Mouse (Mus musculus) embryonic facial prominence, embryonic 12.5 days (tissue): ENCODE results near the gene Fcrla. TPM values are rescaled to one million over a fixed set of nuclear protein-coding genes. Genes with fewer than 3 reads are reported as not detected.

Experiments used
- ATAC-seq: fragments of 200-750 bp; cut with Nextera tagmentation; 2 replicates; pipeline ENCODE4 v1.8.0; 2017; ENCODE audit not compliant: insufficient number of reproducible peaks, insufficient read depth, low FRiP score, low TSS enrichment
- H3K27ac ChIP-seq: fragments of 300-500 bp; sonication (generic); 2 replicates; pipeline ENCODE4 v1.5.1; 2016; ENCODE audit warnings: mild to moderate bottlenecking
- H3K27me3 ChIP-seq: fragments of 300-500 bp; sonication (generic); 2 replicates; pipeline ENCODE4 v1.6.1; 2016; ENCODE audit warnings: mild to moderate bottlenecking, moderate library complexity
- H3K36me3 ChIP-seq: fragments of 300-500 bp; sonication (generic); 2 replicates; pipeline ENCODE4 v1.6.1; 2016; ENCODE audit warnings: mild to moderate bottlenecking
- H3K4me1 ChIP-seq: fragments of 300-500 bp; sonication (generic); 2 replicates; pipeline ENCODE4 v1.6.1; 2016
- H3K4me2 ChIP-seq: fragments of 300-500 bp; sonication (generic); replicated peaks from 2 replicates; pipeline ENCODE4 v1.6.1; 2016; ENCODE audit warnings: mild to moderate bottlenecking, moderate library complexity
- H3K4me3 ChIP-seq: fragments of 300-500 bp; sonication (generic); 2 replicates; pipeline ENCODE4 v1.5.1; 2016; ENCODE audit warnings: mild to moderate bottlenecking
- H3K9ac ChIP-seq: fragments of 300-500 bp; sonication (generic); 2 replicates; pipeline ENCODE4 v1.6.1; 2016; ENCODE audit warnings: mild to moderate bottlenecking, moderate library complexity
- H3K9me3 ChIP-seq: fragments of 300-500 bp; sonication (generic); 2 replicates; pipeline ENCODE4 v1.6.1; 2016; ENCODE audit warnings: mild to moderate bottlenecking, moderate library complexity
- WGBS: fragments of 180-500 bp; shearing (Covaris S2); methylation state at CpG from one replicate; pipeline ENCODE4 v1.1.7; 2016; 5-methylcytosine and 5-hydroxymethylcytosine counted together
- polyA plus RNA-seq: library from polyadenylated mRNA; unstranded; fragments of >200 nt; fragmentation: Nextera tagmentation; extraction: Ambion mirVana; gene quantifications from 2 replicates; pipeline ENCODE4 v1.2.1, GENCODE M21; 2016

Fcrla gene
- polyA plus RNA-seq, 1 experiment from 2014 or later: not detected

- no peak overlapping the region for H3K27ac ChIP-seq
- no peaks in the 10 kb centered on the region for H3K27me3 ChIP-seq
- 23% methylated on average over 8 of the region's 8 CpGs for WGBS
- H3K4me3 ChIP-seq: peak overlapping the region; percentile 89
- no peak for ATAC-seq
- H3K36me3 ChIP-seq: peaks cover 21% of the 10 kb centered on the region
- peak overlapping the region; percentile 60 for H3K4me2 ChIP-seq
- H3K9ac ChIP-seq: peak overlapping the region; percentile 87
- peaks cover 8% of the 10 kb centered on the region for H3K4me1 ChIP-seq
- H3K9me3 ChIP-seq: no peaks in the 10 kb centered on the region
Observed at GRCm38 (mm10) chr1:170884390-170884789, 43.0 kb downstream of the Fcrla start.

DNA sequence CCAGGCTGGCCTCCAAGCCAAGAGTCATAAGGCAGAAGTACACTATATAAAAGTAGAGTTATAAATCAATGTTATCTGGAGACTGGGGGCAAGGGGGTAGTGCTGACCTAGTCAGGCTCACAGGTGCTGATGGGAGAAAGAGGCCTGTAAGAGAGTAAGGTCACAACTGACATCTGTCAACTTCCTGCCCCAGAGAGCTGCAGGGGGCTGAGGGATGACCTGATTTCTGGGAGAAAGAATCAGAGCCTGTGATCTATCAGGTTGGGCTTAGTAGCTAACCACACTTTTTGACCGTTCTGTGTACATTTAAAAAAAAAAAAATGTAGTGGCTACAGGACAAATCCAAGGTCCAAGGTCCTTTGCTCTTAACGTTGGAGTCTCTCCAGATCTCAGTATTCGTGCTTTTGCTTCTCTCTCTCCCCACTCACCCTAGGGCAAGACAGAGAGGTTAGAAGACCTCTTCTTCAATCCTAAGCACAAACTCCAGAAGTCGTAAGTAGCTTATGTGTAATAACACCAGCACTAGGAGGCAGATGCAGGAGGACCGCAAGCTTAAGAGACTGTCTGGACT is 44.4 kb downstream of the Fcrla start:
- no peak overlapping the region for H3K4me2 ChIP-seq
- no peak for ATAC-seq
- WGBS: 90% methylated on average over 5 of the region's 5 CpGs
- no peak overlapping the region for H3K4me3 ChIP-seq
- H3K4me1 ChIP-seq: peaks cover 8% of the 10 kb centered on the region
- H3K27ac ChIP-seq: no peak overlapping the region
- no peak overlapping the region for H3K9ac ChIP-seq
- no peaks in the 10 kb centered on the region for H3K27me3 ChIP-seq
- H3K9me3 ChIP-seq: no peaks in the 10 kb centered on the region
- peaks cover 26% of the 10 kb centered on the region for H3K36me3 ChIP-seq

GRCm38 (mm10) chr1:170876906-170877305 is 50.5 kb downstream of the Fcrla start:
- whole genome bisulfite sequencing: 96% methylated on average over 5 of the region's 5 CpGs
- H3K9ac ChIP-seq: no peak overlapping the region
- H3K9me3 ChIP-seq: no peaks in the 10 kb centered on the region
- no peak for ATAC-seq
- peaks cover 56% of the 10 kb centered on the region for H3K36me3 ChIP-seq
- no peak overlapping the region for H3K4me3 ChIP-seq
- no peak overlapping the region for H3K27ac ChIP-seq
- no peaks in the 10 kb centered on the region for H3K27me3 ChIP-seq
- no peak overlapping the region for H3K4me2 ChIP-seq
- no peaks in the 10 kb centered on the region for H3K4me1 ChIP-seq

GRCm38 (mm10) chr1:170875676-170876075 is 51.7 kb downstream of the Fcrla start:
- no peak overlapping the region for H3K4me2 ChIP-seq
- no peak overlapping the region for H3K9ac ChIP-seq
- H3K36me3 ChIP-seq: peaks cover 49% of the 10 kb centered on the region
- no peaks in the 10 kb centered on the region for H3K27me3 ChIP-seq
- ATAC-seq: no peak
- no peaks in the 10 kb centered on the region for H3K4me1 ChIP-seq
- no peaks in the 10 kb centered on the region for H3K9me3 ChIP-seq
- 88% methylated on average over 3 of the region's 3 CpGs for WGBS
- H3K27ac ChIP-seq: no peak overlapping the region
- H3K4me3 ChIP-seq: no peak overlapping the region

- no peak overlapping the region for H3K27ac ChIP-seq
- H3K4me2 ChIP-seq: no peak overlapping the region
- H3K4me3 ChIP-seq: no peak overlapping the region
- ATAC-seq: no peak
- no peaks in the 10 kb centered on the region for H3K27me3 ChIP-seq
- peaks cover 2% of the 10 kb centered on the region; the same call in 1 of the 2 replicates for H3K4me1 ChIP-seq
- no peaks in the 10 kb centered on the region for H3K9me3 ChIP-seq
- peaks cover 32% of the 10 kb centered on the region for H3K36me3 ChIP-seq
- H3K9ac ChIP-seq: no peak overlapping the region
- WGBS: 90% methylated on average over 2 of the region's 2 CpGs
Observed at GRCm38 (mm10) chr1:170871961-170872360, 55.4 kb downstream of the Fcrla start.

DNA sequence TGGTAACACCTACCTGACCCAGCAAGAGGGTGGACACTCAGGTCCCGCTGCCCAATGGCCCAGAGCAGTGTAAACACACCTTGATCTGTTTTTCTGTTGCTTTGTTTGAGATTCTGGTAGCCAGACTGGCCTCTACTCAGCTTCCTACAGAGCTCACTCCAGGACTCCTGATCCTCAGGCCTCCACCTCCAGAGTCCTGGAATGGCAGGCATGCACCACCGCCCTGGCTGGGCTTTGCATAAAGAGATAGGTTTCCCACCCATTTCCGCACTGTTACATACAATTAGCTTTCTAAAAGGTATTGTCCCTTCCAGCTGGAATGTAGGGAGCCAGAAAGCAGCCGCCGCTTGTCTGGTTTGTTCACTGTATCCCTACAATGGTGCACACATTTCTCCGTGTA is 56.0 kb downstream of the Fcrla start:
- Histone ChIP-seq H3K27me3 (no peaks in the 10 kb centered on the region), H3K4me3 (no peak overlapping the region), H3K4me2 (no peak overlapping the region), H3K4me1 (peaks cover 6% of the 10 kb centered on the region; the same call in 1 of the 2 replicates), H3K36me3 (peaks cover 26% of the 10 kb centered on the region), H3K9me3 (no peaks in the 10 kb centered on the region), H3K27ac (no peak overlapping the region), H3K9ac (no peak overlapping the region)
- ATAC-seq: no peak
- 87% methylated on average over 6 of the region's 6 CpGs for WGBS

DNA sequence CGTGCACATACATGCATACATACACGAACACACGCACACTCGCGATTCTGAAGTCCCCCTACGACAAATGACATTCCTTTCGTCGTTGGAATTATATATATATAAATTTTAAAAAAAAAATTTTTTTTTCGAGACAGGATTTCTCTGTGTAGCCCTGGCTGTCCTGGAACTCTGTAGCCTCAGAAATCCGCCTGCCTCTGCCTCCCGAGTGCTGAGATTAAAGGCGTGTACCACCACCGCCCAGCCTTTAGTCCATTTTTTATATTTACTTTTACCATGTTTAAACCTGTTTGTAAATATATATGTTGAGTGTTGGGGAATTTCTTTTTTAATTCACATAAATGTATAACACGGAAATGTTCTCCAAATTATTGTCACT is 58.5 kb downstream of the Fcrla start:
- H3K36me3 ChIP-seq: peaks cover 14% of the 10 kb centered on the region
- 16% methylated on average over 14 of the region's 14 CpGs for WGBS
- no peak for ATAC-seq
- peaks cover 6% of the 10 kb centered on the region; the same call in 1 of the 2 replicates for H3K4me1 ChIP-seq
- H3K27me3 ChIP-seq: no peaks in the 10 kb centered on the region
- peak overlapping the region; percentile 47 for H3K9ac ChIP-seq
- H3K27ac ChIP-seq: no peak overlapping the region
- peak overlapping the region; percentile 84 for H3K4me2 ChIP-seq
- H3K9me3 ChIP-seq: no peaks in the 10 kb centered on the region
- peak overlapping the region; percentile 93 for H3K4me3 ChIP-seq

GRCm38 (mm10) chr1:170868107-170868904 is 59.1 kb downstream of the Fcrla start:
- peak overlapping the region; percentile 93 for H3K4me3 ChIP-seq
- H3K9ac ChIP-seq: peak overlapping the region; percentile 75
- WGBS: under 1% methylated on average over 33 of the region's 33 CpGs
- H3K36me3 ChIP-seq: peaks cover 14% of the 10 kb centered on the region
- no peaks in the 10 kb centered on the region for H3K27me3 ChIP-seq
- peak; percentile 76 for ATAC-seq
- peaks cover 6% of the 10 kb centered on the region; the same call in 1 of the 2 replicates for H3K4me1 ChIP-seq
- no peak overlapping the region for H3K27ac ChIP-seq
- no peaks in the 10 kb centered on the region for H3K9me3 ChIP-seq
- H3K4me2 ChIP-seq: peak overlapping the region; percentile 84

DNA sequence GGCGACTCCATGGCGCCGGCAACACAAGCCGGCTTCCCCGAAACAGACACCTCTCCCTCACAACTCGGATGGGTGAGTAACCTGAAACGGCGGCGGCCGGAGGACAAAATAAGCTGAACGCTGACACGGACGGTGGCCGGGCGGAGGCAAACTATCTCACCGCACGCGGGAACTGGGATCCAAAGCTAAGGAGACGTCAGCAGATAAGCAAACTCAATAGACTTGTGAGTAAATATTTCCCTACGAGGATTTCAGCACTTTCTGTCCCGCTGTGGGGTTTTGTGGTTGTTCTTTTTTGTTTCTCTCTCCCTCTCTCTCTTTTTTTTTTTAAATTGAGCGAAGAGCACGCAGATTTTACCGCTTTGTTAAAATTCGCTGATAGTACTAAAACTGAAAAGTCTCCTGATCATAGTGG is 59.7 kb downstream of the Fcrla start, which contains the start of gene Atf6:
Gene Atf6 (minus strand): TSS at position 81 of the 415 bp plus-strand sequence.
- Histone ChIP-seq H3K27me3 (no peaks in the 10 kb centered on the region), H3K9ac (peak within 1 kb of the TSS; percentile 75), H3K27ac (peak within 1 kb of the TSS; percentile 73), H3K4me1 (peaks cover 6% of the 10 kb centered on the region; the same call in 1 of the 2 replicates), H3K36me3 (peaks cover 12% of the 10 kb centered on the region), H3K4me2 (peak within 1 kb of the TSS; percentile 84), H3K9me3 (no peaks in the 10 kb centered on the region), H3K4me3 (peak within 1 kb of the TSS; percentile 93)
- peak; percentile 39; the same call in 1 of the 2 replicates for ATAC-seq
- under 1% methylated on average over 25 of the region's 25 CpGs for WGBS

Other genes starting within 250 kb of the Fcrla start
- gene Atf6, start 59.8 kb downstream of the Fcrla start, polyA plus RNA-seq: 9.1 TPM in 2 replicates
- gene Gm26620, start 42.5 kb downstream of the Fcrla start, polyA plus RNA-seq: 0.79 TPM in 1 of 2 replicates, not detected in the other
- gene Dusp12, start 42.0 kb downstream of the Fcrla start, polyA plus RNA-seq: 44.9 and 48.9 TPM in 2 replicates
- not detected in 2 replicates for gene Fcrlb, start 14.6 kb downstream of the Fcrla start, polyA plus RNA-seq
- gene Fcgr2b, start 49.0 kb upstream of the Fcrla start, polyA plus RNA-seq: 0.32 and 0.38 TPM in 2 replicates
- gene Fcgr4, start 91.3 kb upstream of the Fcrla start, polyA plus RNA-seq: 0.13 TPM in 1 of 2 replicates, not detected in the other
- 6.0 and 6.5 TPM in 2 replicates for gene Fcgr3, start 137.4 kb upstream of the Fcrla start, polyA plus RNA-seq
- 1.4 and 1.8 TPM in 2 replicates for gene Cfap126, start 186.3 kb upstream of the Fcrla start, polyA plus RNA-seq
- 210 and 216 TPM in 2 replicates for gene Sdhc, start 223.0 kb upstream of the Fcrla start, polyA plus RNA-seq
- 4.5 and 4.7 TPM in 2 replicates for gene Mpz, start 223.1 kb upstream of the Fcrla start, polyA plus RNA-seq